Mouse (Mus musculus): ENCODE measurements around the gene Tjap1. TPM values are rescaled to one million over a fixed set of nuclear protein-coding genes. Genes with fewer than 3 reads are reported as not detected.

Tjap1 gene
- polyA plus RNA-seq, 1 experiment from 2014 or later: 6.2 TPM

GRCm38 (mm10) chr17:46269771-46270534 is 12.9 kb downstream of the Tjap1 start:
- H3K4me3 ChIP-seq (ENCODE audit: low read depth, low read length): no peak overlapping the region
- DNase-seq: no peak
- H3K36me3 ChIP-seq (replicated peaks; ENCODE audit: insufficient read depth, low read length): peaks cover 30% of the 10 kb centered on the region
- no peaks in the 10 kb centered on the region for H3K27me3 ChIP-seq (ENCODE audit: insufficient read depth, low read length)
- H3K4me2 ChIP-seq (ENCODE audit: low read depth, low read length): no peak overlapping the region
- H3K9ac ChIP-seq (replicated peaks): no peak overlapping the region
- no peak overlapping the region for H3K27ac ChIP-seq (ENCODE audit: low read depth)
- 0 out of 2 replicates have a peak, but pooled peaks cover 3% of the 10 kb centered on the region for H3K4me1 ChIP-seq (ENCODE audit: insufficient read depth)
- no peak for ATAC-seq
- H3K9me3 ChIP-seq (ENCODE audit: low read length): no peaks in the 10 kb centered on the region
- TF ChIP-seq EP300 (IDR thresholded peaks at IDR 0.05; ENCODE audit: low read depth) (no peak), CTCF (IDR thresholded peaks at IDR 0.05; ENCODE audit: low read depth) (no peak)
- 84% methylated on average over 19 of the region's 19 CpGs for WGBS (ENCODE audit: insufficient replicate concordance)

DNA sequence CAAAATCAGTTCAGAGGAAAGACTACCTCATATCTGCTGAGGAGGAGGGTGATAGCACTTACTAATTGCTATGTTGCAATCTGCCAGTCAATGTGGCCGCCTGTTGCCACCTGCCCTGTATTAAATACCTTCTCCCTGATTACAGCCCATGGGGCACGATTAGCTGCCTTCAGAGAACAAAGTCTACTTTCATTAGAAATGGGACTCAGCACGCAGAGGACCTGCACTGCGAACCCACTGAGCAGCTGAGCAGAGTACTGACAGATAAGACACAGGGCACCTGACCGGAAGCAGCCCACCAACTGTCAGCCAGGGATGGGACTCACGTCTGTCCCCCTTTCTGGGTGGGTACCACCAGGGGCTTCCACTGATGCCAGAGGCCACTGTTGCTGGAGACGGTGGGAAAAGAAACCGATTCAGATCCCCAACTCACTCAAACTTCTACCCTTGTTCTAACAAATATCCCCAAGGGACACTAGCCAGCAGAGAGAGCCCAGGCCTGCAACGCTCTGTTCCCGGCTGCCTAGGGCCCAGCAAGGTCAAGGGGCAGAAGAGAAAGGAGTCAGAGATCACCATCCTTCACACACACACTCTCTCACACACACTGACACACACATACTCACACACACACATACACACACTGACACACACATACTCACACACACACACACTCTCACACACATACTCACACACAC is 14.7 kb downstream of the Tjap1 start:
- ATAC-seq (no peak), DNase-seq (no peak)
- Histone ChIP-seq H3K27ac (ENCODE audit: low read depth) (no peak overlapping the region), H3K9ac (replicated peaks) (no peak overlapping the region), H3K4me1 (ENCODE audit: insufficient read depth) (0 out of 2 replicates have a peak, but pooled peaks cover 3% of the 10 kb centered on the region), H3K9me3 (ENCODE audit: low read length) (no peaks in the 10 kb centered on the region), H3K36me3 (replicated peaks; ENCODE audit: insufficient read depth, low read length) (peaks cover 42% of the 10 kb centered on the region), H3K4me3 (ENCODE audit: low read depth, low read length) (no peak overlapping the region), H3K27me3 (ENCODE audit: insufficient read depth, low read length) (no peaks in the 10 kb centered on the region), H3K4me2 (ENCODE audit: low read depth, low read length) (no peak overlapping the region)
- WGBS (ENCODE audit: insufficient replicate concordance): 72% methylated on average over 10 of the region's 10 CpGs
- TF ChIP-seq EP300 (IDR thresholded peaks at IDR 0.05; ENCODE audit: low read depth) (no peak), CTCF (IDR thresholded peaks at IDR 0.05; ENCODE audit: low read depth) (no peak)

- H3K9me3 ChIP-seq (ENCODE audit: low read length): no peaks in the 10 kb centered on the region
- no peak overlapping the region for H3K4me3 ChIP-seq (ENCODE audit: low read depth, low read length)
- no peaks in the 10 kb centered on the region for H3K27me3 ChIP-seq (ENCODE audit: insufficient read depth, low read length)
- 0 out of 2 replicates have a peak, but pooled peaks cover 3% of the 10 kb centered on the region for H3K4me1 ChIP-seq (ENCODE audit: insufficient read depth)
- no peak for TF ChIP-seq EP300 (IDR thresholded peaks at IDR 0.05; ENCODE audit: low read depth)
- TF ChIP-seq CTCF (IDR thresholded peaks at IDR 0.05; ENCODE audit: low read depth): no peak
- DNase-seq (no peak), ATAC-seq (no peak)
- peaks cover 48% of the 10 kb centered on the region for H3K36me3 ChIP-seq (replicated peaks; ENCODE audit: insufficient read depth, low read length)
- H3K27ac ChIP-seq (ENCODE audit: low read depth): no peak overlapping the region
- H3K4me2 ChIP-seq (ENCODE audit: low read depth, low read length): no peak overlapping the region
- 72% methylated on average over 7 of the region's 7 CpGs for WGBS (ENCODE audit: insufficient replicate concordance)
- H3K9ac ChIP-seq (replicated peaks): no peak overlapping the region
Measured at GRCm38 (mm10) chr17:46267511-46267910, 15.3 kb downstream of the Tjap1 start.

DNA sequence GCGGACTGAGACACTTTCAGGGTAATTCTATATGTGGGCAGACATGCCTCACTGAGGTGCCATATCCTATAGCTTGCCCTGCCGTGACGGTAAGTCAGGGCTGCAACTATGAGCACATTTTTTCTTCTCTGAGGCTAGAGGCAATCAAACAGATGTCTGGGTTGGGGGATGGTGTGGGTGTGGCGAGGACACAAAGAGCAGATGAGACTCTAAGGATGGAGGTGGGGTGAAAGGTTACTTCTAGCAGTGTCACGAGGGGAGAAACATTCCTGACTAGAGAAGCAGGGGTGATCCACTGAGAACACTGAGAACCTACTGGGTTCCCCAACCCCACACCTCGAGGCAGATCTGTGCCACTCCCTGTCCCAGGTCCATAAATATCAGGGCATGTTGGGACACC is 15.8 kb downstream of the Tjap1 start:
- TF ChIP-seq CTCF (IDR thresholded peaks at IDR 0.05; ENCODE audit: low read depth) (no peak), EP300 (IDR thresholded peaks at IDR 0.05; ENCODE audit: low read depth) (no peak)
- ATAC-seq (no peak), DNase-seq (no peak)
- no peak overlapping the region for H3K9ac ChIP-seq (replicated peaks)
- no peak overlapping the region for H3K4me2 ChIP-seq (ENCODE audit: low read depth, low read length)
- WGBS (ENCODE audit: insufficient replicate concordance): 79% methylated on average over 6 of the region's 6 CpGs
- no peaks in the 10 kb centered on the region for H3K9me3 ChIP-seq (ENCODE audit: low read length)
- H3K27ac ChIP-seq (ENCODE audit: low read depth): no peak overlapping the region
- H3K4me3 ChIP-seq (ENCODE audit: low read depth, low read length): no peak overlapping the region
- no peaks in the 10 kb centered on the region for H3K27me3 ChIP-seq (ENCODE audit: insufficient read depth, low read length)
- 0 out of 2 replicates have a peak, but pooled peaks cover 3% of the 10 kb centered on the region for H3K4me1 ChIP-seq (ENCODE audit: insufficient read depth)
- peaks cover 52% of the 10 kb centered on the region for H3K36me3 ChIP-seq (replicated peaks; ENCODE audit: insufficient read depth, low read length)

DNA sequence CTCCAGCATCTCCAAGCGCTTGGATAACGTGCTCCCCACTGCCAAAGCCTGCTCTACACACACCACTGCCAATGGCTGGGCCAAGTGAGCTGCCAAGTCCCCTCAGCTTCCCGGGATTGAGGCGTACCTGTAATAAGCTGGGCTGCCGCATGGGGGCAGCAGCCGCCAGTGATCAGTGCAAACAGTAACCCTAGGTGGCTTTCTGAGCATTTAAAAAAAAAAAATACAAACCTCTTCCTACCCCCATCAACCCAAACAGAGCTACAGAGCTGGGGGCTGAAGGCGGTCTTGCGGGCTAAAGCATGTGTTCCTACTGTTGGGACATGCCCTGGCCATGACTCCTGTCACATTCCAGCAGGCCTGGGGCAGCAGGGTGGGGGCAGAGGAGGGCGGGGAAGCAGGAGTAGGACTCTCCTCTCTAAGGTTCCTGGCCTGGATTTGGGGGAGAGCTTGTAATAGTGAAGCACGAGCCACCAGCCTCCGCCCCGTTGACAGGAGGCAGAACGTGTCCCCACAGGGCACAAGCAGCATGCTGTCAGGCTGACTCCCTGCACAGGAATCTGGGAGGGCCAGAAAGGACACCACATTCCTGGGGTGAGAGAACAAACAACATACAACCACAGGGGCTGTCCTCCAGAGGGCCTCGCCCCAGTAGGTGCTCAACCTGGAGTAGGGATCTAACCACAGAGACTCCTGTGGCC is 16.8 kb downstream of the Tjap1 start:
- peak; percentile 82 for DNase-seq
- Histone ChIP-seq H3K9ac (replicated peaks) (peak overlapping the region; percentile 21; the same call in 1 of the 2 replicates), H3K36me3 (replicated peaks; ENCODE audit: insufficient read depth, low read length) (peaks cover 52% of the 10 kb centered on the region), H3K4me1 (ENCODE audit: insufficient read depth) (0 out of 2 replicates have a peak, but pooled peaks cover 3% of the 10 kb centered on the region), H3K27ac (ENCODE audit: low read depth) (0 out of 2 replicates have a peak overlapping the region, but pooled peaks have one; percentile 30), H3K27me3 (ENCODE audit: insufficient read depth, low read length) (no peaks in the 10 kb centered on the region), H3K9me3 (ENCODE audit: low read length) (no peaks in the 10 kb centered on the region), H3K4me3 (ENCODE audit: low read depth, low read length) (no peak overlapping the region), H3K4me2 (ENCODE audit: low read depth, low read length) (no peak overlapping the region)
- peak; percentile 88 for TF ChIP-seq CTCF (IDR thresholded peaks at IDR 0.05; ENCODE audit: low read depth)
- no peak for TF ChIP-seq EP300 (IDR thresholded peaks at IDR 0.05; ENCODE audit: low read depth)
- WGBS (ENCODE audit: insufficient replicate concordance): 29% methylated on average over 14 of the region's 14 CpGs
- ATAC-seq: peak; percentile 69

GRCm38 (mm10) chr17:46265502-46265901 is 17.3 kb downstream of the Tjap1 start:
- H3K9me3 ChIP-seq (ENCODE audit: low read length): no peaks in the 10 kb centered on the region
- TF ChIP-seq CTCF (IDR thresholded peaks at IDR 0.05; ENCODE audit: low read depth) (no peak), EP300 (IDR thresholded peaks at IDR 0.05; ENCODE audit: low read depth) (no peak)
- 0 out of 2 replicates have a peak, but pooled peaks cover 3% of the 10 kb centered on the region for H3K4me1 ChIP-seq (ENCODE audit: insufficient read depth)
- peaks cover 51% of the 10 kb centered on the region for H3K36me3 ChIP-seq (replicated peaks; ENCODE audit: insufficient read depth, low read length)
- no peak overlapping the region for H3K9ac ChIP-seq (replicated peaks)
- WGBS (ENCODE audit: insufficient replicate concordance): 83% methylated on average over 12 of the region's 12 CpGs
- no peak overlapping the region for H3K4me3 ChIP-seq (ENCODE audit: low read depth, low read length)
- H3K27me3 ChIP-seq (ENCODE audit: insufficient read depth, low read length): no peaks in the 10 kb centered on the region
- DNase-seq (no peak), ATAC-seq (peak; percentile 76)
- 0 out of 2 replicates have a peak overlapping the region, but pooled peaks have one; percentile 30 for H3K27ac ChIP-seq (ENCODE audit: low read depth)
- no peak overlapping the region for H3K4me2 ChIP-seq (ENCODE audit: low read depth, low read length)

All from liver, postnatal 0 days (tissue).